Comparison of ENCODE assay signal across 8 mouse cellular contexts in the genomic region with DNA sequence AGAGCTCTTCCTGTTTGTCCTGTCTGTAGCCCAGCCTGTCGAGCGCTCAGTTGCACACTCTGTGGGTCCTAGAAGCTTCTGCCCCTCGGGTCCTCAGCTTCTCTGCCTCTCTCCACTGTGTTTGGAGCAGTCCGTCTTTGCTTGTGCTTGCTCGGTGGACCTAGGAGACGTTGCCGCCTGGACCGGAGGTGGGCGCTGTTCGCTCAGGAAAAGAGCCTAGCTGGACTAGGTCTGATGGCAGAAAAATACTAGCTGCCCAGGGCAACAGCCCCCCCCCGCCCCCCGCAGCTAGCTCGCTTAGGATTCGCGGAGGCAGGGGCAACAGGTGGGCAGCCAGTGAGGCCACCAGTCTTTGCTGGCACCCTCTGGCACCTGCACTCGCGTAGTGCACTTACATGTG. TPM values are rescaled to one million over a fixed set of nuclear protein-coding genes. Genes with fewer than 3 reads are reported as not detected.
DNase-seq lines count a peak whose midpoint lies in the region; ATAC-seq lines count a peak whose summit lies in the region.

No protein-coding gene starts in this region.

- peak overlapping the region; percentile 27 for H3K4me3 ChIP-seq in embryonic facial prominence, embryonic 15.5 days (replicated peaks)
- H3K4me3 ChIP-seq in intestine, embryonic 14.5 days (ENCODE audit: low read depth, low read length), result peak overlapping the region; percentile 4; the same call in 1 of the 2 replicates
- peak overlapping the region; percentile 39 for H3K4me3 ChIP-seq in midbrain, embryonic 16.5 days (ENCODE audit: low read depth, low read length)

- H3K4me2 ChIP-seq in embryonic facial prominence, embryonic 15.5 days (replicated peaks), result peak overlapping the region; percentile 48
- peak overlapping the region; percentile 41 for H3K4me2 ChIP-seq in intestine, embryonic 14.5 days (ENCODE audit: low read length)
- peak overlapping the region; percentile 90 for H3K4me2 ChIP-seq in midbrain, embryonic 16.5 days (ENCODE audit: low read length)

- H3K27me3 ChIP-seq in embryonic facial prominence, embryonic 15.5 days, result peaks cover 63% of the 10 kb centered on the region
- H3K27me3 ChIP-seq in intestine, embryonic 14.5 days (replicated peaks; ENCODE audit: control insufficient read depth, insufficient read depth, low read length), result peaks cover 64% of the 10 kb centered on the region
- peaks cover 5% of the 10 kb centered on the region; the same call in 1 of the 2 replicates for H3K27me3 ChIP-seq in midbrain, embryonic 16.5 days (ENCODE audit: control insufficient read depth, insufficient read depth, low read depth, low read length)

- H3K9me3 ChIP-seq in embryonic facial prominence, embryonic 15.5 days (replicated peaks), result no peaks in the 10 kb centered on the region
- H3K9me3 ChIP-seq in intestine, embryonic 14.5 days (ENCODE audit: control insufficient read depth, low read length), result no peaks in the 10 kb centered on the region
- H3K9me3 ChIP-seq in midbrain, embryonic 16.5 days (replicated peaks; ENCODE audit: control insufficient read depth, low read length, poor library complexity, severe bottlenecking), result no peaks in the 10 kb centered on the region

- WGBS in embryonic facial prominence, embryonic 15.5 days, result 2% methylated on average over 17 of the region's 17 CpGs
- 3% methylated on average over 17 of the region's 17 CpGs for WGBS in intestine, embryonic 14.5 days
- WGBS in midbrain, embryonic 16.5 days, result 2% methylated on average over 17 of the region's 17 CpGs

- no peak overlapping the region for H3K27ac ChIP-seq in embryonic facial prominence, embryonic 15.5 days (replicated peaks)
- H3K27ac ChIP-seq in intestine, embryonic 14.5 days (ENCODE audit: low read depth), result no peak overlapping the region
- H3K27ac ChIP-seq in midbrain, embryonic 16.5 days (ENCODE audit: low read length), result no peak overlapping the region

- peak; percentile 24 for DNase-seq in urinary bladder, adult 2 months (ENCODE audit: low spot score)
- no peak for DNase-seq in urinary bladder, postnatal 25 days (ENCODE audit: low spot score)
- DNase-seq in intestine, embryonic 14.5 days (ENCODE audit: low spot score), result peak; percentile 81
- DNase-seq in left cerebral cortex, adult 11 months (ENCODE audit: low spot score), result peak; percentile 55
- no peak for DNase-seq in spleen, adult 12 weeks (ENCODE audit: low spot score)
- no peak for DNase-seq in urinary bladder, postnatal 10 days (ENCODE audit: low spot score)

- no peaks in the 10 kb centered on the region for H3K36me3 ChIP-seq in embryonic facial prominence, embryonic 15.5 days
- H3K36me3 ChIP-seq in intestine, embryonic 14.5 days (ENCODE audit: control insufficient read depth, insufficient read depth, low read length), result no peaks in the 10 kb centered on the region
- no peaks in the 10 kb centered on the region for H3K36me3 ChIP-seq in midbrain, embryonic 16.5 days (ENCODE audit: control insufficient read depth, insufficient read depth, low read length)

- H3K9ac ChIP-seq in embryonic facial prominence, embryonic 15.5 days, result no peak overlapping the region
- no peak overlapping the region for H3K9ac ChIP-seq in intestine, embryonic 14.5 days (ENCODE audit: low read length)
- peak overlapping the region; percentile 6 for H3K9ac ChIP-seq in midbrain, embryonic 16.5 days (ENCODE audit: low read depth, low read length)

- peaks cover 36% of the 10 kb centered on the region for H3K4me1 ChIP-seq in embryonic facial prominence, embryonic 15.5 days
- peaks cover 7% of the 10 kb centered on the region; the same call in 1 of the 2 replicates for H3K4me1 ChIP-seq in intestine, embryonic 14.5 days (replicated peaks; ENCODE audit: control insufficient read depth, insufficient read depth, low read length)
- H3K4me1 ChIP-seq in midbrain, embryonic 16.5 days (ENCODE audit: control insufficient read depth, insufficient read depth, low read length), result peaks cover 31% of the 10 kb centered on the region

- peak; percentile 44; the same call in 1 of the 2 replicates for ATAC-seq in embryonic facial prominence, embryonic 15.5 days (ENCODE audit: insufficient number of reproducible peaks, low FRiP score, low TSS enrichment, low read depth)
- ATAC-seq in intestine, embryonic 14.5 days (replicated peaks; ENCODE audit: low FRiP score, low TSS enrichment, low read depth), result no peak
- peak; percentile 66 for ATAC-seq in midbrain, embryonic 16.5 days

RNA-seq across cellular contexts. Expression of a gene that starts 3.2 kb away (rescaled TPM):
- 0.07 and 0.16 TPM in 2 replicates for polyA plus RNA-seq in urinary bladder, adult 2 months (2012; rRNA removed)
- 1.4 and 1.5 TPM in 2 replicates for polyA plus RNA-seq in embryonic facial prominence, embryonic 15.5 days (2015; fragmentation: Nextera tagmentation; extraction: Ambion mirVana)
- polyA plus RNA-seq in intestine, embryonic 14.5 days (2014; fragmentation: Nextera tagmentation; extraction: Ambion mirVana), result 0.34 and 0.49 TPM in 2 replicates
- 6.2 and 8.1 TPM in 2 replicates for polyA plus RNA-seq in midbrain, embryonic 16.5 days (2015; fragmentation: Nextera tagmentation; extraction: Ambion mirVana)

Comparison
In these comparisons a context has a peak if more than half of its experiments do, and no peak if none do; other contexts are left out.
1. DNase-seq: peak in urinary bladder, adult 2 months (single experiment), intestine, embryonic 14.5 days (single experiment) and left cerebral cortex, adult 11 months (single experiment); none in urinary bladder, postnatal 25 days (single experiment), spleen, adult 12 weeks (single experiment) and urinary bladder, postnatal 10 days (single experiment).
2. Peak in every context shown above with its lines, with median percentiles within 50 percentile points of each other: H3K4me2 ChIP-seq and H3K4me3 ChIP-seq.